Mouse (Mus musculus) kidney, postnatal 0 days (tissue): Measurements from ENCODE around the gene Rnf144a. TPM values are rescaled to one million over a fixed set of nuclear protein-coding genes. Genes with fewer than 3 reads are reported as not detected.

ENCODE experiments used
- ATAC-seq: fragments of 200-750 bp; cut with Nextera tagmentation; replicated peaks from 2 replicates; pipeline ENCODE4 v1.8.0; 2017; ENCODE audit warnings: low read depth, moderate number of reproducible peaks, moderate TSS enrichment, moderate library complexity; ENCODE audit not compliant: low FRiP score
- DNase-seq: peaks from one replicate; pipeline ENCODE4 v3.0.0-alpha.2; 2016; ENCODE audit warnings: low spot score
- H3K27ac ChIP-seq: fragments of 300-500 bp; sonication (generic); 2 replicates; pipeline ENCODE4 v1.5.1; 2014; ENCODE audit warnings: mild to moderate bottlenecking
- H3K27me3 ChIP-seq: fragments of 300-500 bp; sonication (generic); 2 replicates; pipeline ENCODE4 v1.6.1; 2014; ENCODE audit warnings: low read length, mixed read lengths; ENCODE audit not compliant: insufficient read depth
- H3K36me3 ChIP-seq: fragments of 300-500 bp; sonication (generic); 2 replicates; pipeline ENCODE4 v1.6.1; 2014; ENCODE audit warnings: low read length, mixed read lengths; ENCODE audit not compliant: insufficient read depth
- H3K4me1 ChIP-seq: fragments of 300-500 bp; sonication (generic); replicated peaks from 2 replicates; pipeline ENCODE4 v1.6.1; 2014; ENCODE audit warnings: antibody characterized with exemption, low read length, mixed read lengths; ENCODE audit not compliant: insufficient read depth
- H3K4me2 ChIP-seq: fragments of 300-500 bp; sonication (generic); 2 replicates; pipeline ENCODE4 v1.6.1; 2014; ENCODE audit warnings: mild to moderate bottlenecking, low read length, moderate library complexity, mixed read lengths
- H3K4me3 ChIP-seq: fragments of 300-500 bp; sonication (generic); replicated peaks from 2 replicates; pipeline ENCODE4 v1.5.1; 2014; ENCODE audit warnings: low read depth, low read length
- H3K9ac ChIP-seq: fragments of 300-500 bp; sonication (generic); 2 replicates; pipeline ENCODE4 v1.6.1; 2014; ENCODE audit warnings: low read depth, low read length
- H3K9me3 ChIP-seq: fragments of 300-500 bp; sonication (generic); replicated peaks from 2 replicates; pipeline ENCODE4 v1.6.1; 2016; ENCODE audit warnings: low read length, inconsistent platforms, mixed read lengths
- CTCF ChIP-seq: IDR thresholded peaks from 2 replicates; pipeline ENCODE4 v1.5.1; 2016; ENCODE audit warnings: antibody characterized with exemption, low read depth, mild to moderate bottlenecking, moderate library complexity
- WGBS: fragments of 180-500 bp; shearing (Covaris S2); extraction: QIAGEN DNeasy Blood & Tissue Kit; methylation state at CpG from one replicate; pipeline ENCODE4 v1.1.7; 2014; 5-methylcytosine and 5-hydroxymethylcytosine counted together
- polyA plus RNA-seq: library from polyadenylated mRNA; unstranded; fragments of >200 nt; fragmentation: Nextera tagmentation; extraction: Ambion mirVana; gene quantifications from 2 replicates; pipeline ENCODE4 v1.2.1, GENCODE M21; 2015

Gene Rnf144a
- polyA plus RNA-seq, 1 experiment from 2014 or later = 19.2 TPM

- H3K36me3 ChIP-seq = no peaks in the 10 kb centered on the region
- H3K4me2 ChIP-seq = peak overlapping the region; percentile 92
- no peak overlapping the region for H3K9ac ChIP-seq
- H3K27me3 ChIP-seq = no peaks in the 10 kb centered on the region
- ATAC-seq = no peak
- 0 out of 2 replicates have a peak overlapping the region, but pooled peaks have one; percentile 78 for H3K4me3 ChIP-seq
- TF ChIP-seq CTCF = no peak
- peaks cover 33% of the 10 kb centered on the region for H3K4me1 ChIP-seq
- 49% methylated on average over 10 of the region's 10 CpGs for WGBS
- H3K27ac ChIP-seq = no peak overlapping the region
- no peak for DNase-seq
- no peaks in the 10 kb centered on the region for H3K9me3 ChIP-seq
Observed at GRCm38 (mm10) chr12:26411841-26412450, 3.1 kb downstream of the Rnf144a start.

GRCm38 (mm10) chr12:26410443-26410842, 4.6 kb downstream of the Rnf144a start:
- Histone ChIP-seq H3K4me1 (peaks cover 43% of the 10 kb centered on the region), H3K4me3 (no peak overlapping the region), H3K4me2 (no peak overlapping the region), H3K9ac (no peak overlapping the region), H3K27ac (no peak overlapping the region), H3K27me3 (no peaks in the 10 kb centered on the region), H3K9me3 (no peaks in the 10 kb centered on the region), H3K36me3 (no peaks in the 10 kb centered on the region)
- TF ChIP-seq CTCF = no peak
- 82% methylated on average over 3 of the region's 3 CpGs for WGBS
- ATAC-seq (no peak), DNase-seq (no peak)

GRCm38 (mm10) chr12:26408707-26409106, 6.3 kb downstream of the Rnf144a start:
- WGBS = 66% methylated on average over 9 of the region's 9 CpGs
- peaks cover 44% of the 10 kb centered on the region for H3K4me1 ChIP-seq

GRCm38 (mm10) chr12:26404781-26405702, 10.0 kb downstream of the Rnf144a start:
- no peak for DNase-seq
- H3K4me1 ChIP-seq = peaks cover 37% of the 10 kb centered on the region
- ATAC-seq = no peak

More at GRCm38 (mm10) chr12:26408707-26409106, 6.3 kb downstream of the Rnf144a start:
- no peak overlapping the region for H3K9ac ChIP-seq
- no peaks in the 10 kb centered on the region for H3K9me3 ChIP-seq
- no peak for ATAC-seq
- H3K4me2 ChIP-seq = no peak overlapping the region
- TF ChIP-seq CTCF = no peak
- H3K27me3 ChIP-seq = no peaks in the 10 kb centered on the region
- H3K4me3 ChIP-seq = no peak overlapping the region
- H3K36me3 ChIP-seq = no peaks in the 10 kb centered on the region
- no peak for DNase-seq
- no peak overlapping the region for H3K27ac ChIP-seq

GRCm38 (mm10) chr12:26403372-26404125, 11.5 kb downstream of the Rnf144a start:
- no peak for ATAC-seq
- 63% methylated on average over 16 of the region's 16 CpGs for WGBS

More at GRCm38 (mm10) chr12:26404781-26405702, 10.0 kb downstream of the Rnf144a start:
- Histone ChIP-seq H3K27ac (no peak overlapping the region), H3K9ac (no peak overlapping the region), H3K9me3 (no peaks in the 10 kb centered on the region), H3K27me3 (no peaks in the 10 kb centered on the region), H3K4me2 (no peak overlapping the region), H3K36me3 (no peaks in the 10 kb centered on the region), H3K4me3 (no peak overlapping the region)
- no peak for TF ChIP-seq CTCF
- WGBS = 68% methylated on average over 11 of the region's 11 CpGs

More at GRCm38 (mm10) chr12:26403372-26404125, 11.5 kb downstream of the Rnf144a start:
- no peak for DNase-seq
- peaks cover 28% of the 10 kb centered on the region for H3K4me1 ChIP-seq
- TF ChIP-seq CTCF = no peak
- H3K36me3 ChIP-seq = no peaks in the 10 kb centered on the region
- H3K4me3 ChIP-seq = no peak overlapping the region
- H3K9me3 ChIP-seq = no peaks in the 10 kb centered on the region
- H3K27me3 ChIP-seq = no peaks in the 10 kb centered on the region
- peak overlapping the region; percentile 57; the same call in 1 of the 2 replicates for H3K27ac ChIP-seq
- no peak overlapping the region for H3K4me2 ChIP-seq
- no peak overlapping the region for H3K9ac ChIP-seq
